Mouse (Mus musculus) hindbrain, embryonic 13.5 days (tissue): ENCODE results near the gene B3gnt8. TPM values are rescaled to one million over a fixed set of nuclear protein-coding genes. Genes with fewer than 3 reads are reported as not detected.

Source experiments
- polyA plus RNA-seq: library from polyadenylated mRNA; unstranded; fragments of >200 nt; fragmentation: Nextera tagmentation; extraction: Ambion mirVana; gene quantifications from 2 replicates; pipeline ENCODE4 v1.2.1, GENCODE M21; 2015

Gene B3gnt8
- polyA plus RNA-seq, 1 experiment from 2014 or later = 1.0 TPM

Other genes with a start within 250 kb of the B3gnt8 start
- gene Lipe, start 227.9 kb upstream of the B3gnt8 start, polyA plus RNA-seq = 9.8 and 10.6 TPM in 2 replicates
- 0.23 and 0.82 TPM in 2 replicates for gene Cxcl17, start 213.8 kb upstream of the B3gnt8 start, polyA plus RNA-seq
- 0.88 and 0.96 TPM in 2 replicates for gene Ceacam1, start 149.1 kb upstream of the B3gnt8 start, polyA plus RNA-seq
- gene Ceacam2, start 86.8 kb upstream of the B3gnt8 start, polyA plus RNA-seq = 0.12 and 0.16 TPM in 2 replicates
- gene Erich4, start 10.8 kb upstream of the B3gnt8 start, polyA plus RNA-seq = not detected in 2 replicates
- gene Dmac2, start 7.2 kb upstream of the B3gnt8 start, polyA plus RNA-seq = 35.8 and 42.6 TPM in 2 replicates
- gene Bckdha, start 32.3 kb downstream of the B3gnt8 start, polyA plus RNA-seq = 46.3 and 49.2 TPM in 2 replicates
- gene Exosc5, start 32.5 kb downstream of the B3gnt8 start, polyA plus RNA-seq = 44.7 and 47.1 TPM in 2 replicates
- 15.6 and 16.3 TPM in 2 replicates for gene Tmem91, start 48.5 kb downstream of the B3gnt8 start, polyA plus RNA-seq
- gene B9d2, start 54.1 kb downstream of the B3gnt8 start, polyA plus RNA-seq = 40.0 and 41.5 TPM in 2 replicates
- gene Tgfb1, start 60.3 kb downstream of the B3gnt8 start, polyA plus RNA-seq = 0.85 and 1.2 TPM in 2 replicates
- 33.1 and 33.8 TPM in 2 replicates for gene Ccdc97, start 92.4 kb downstream of the B3gnt8 start, polyA plus RNA-seq
- gene Hnrnpul1, start 128.1 kb downstream of the B3gnt8 start, polyA plus RNA-seq = 49.9 and 50.7 TPM in 2 replicates
- gene Axl, start 162.1 kb downstream of the B3gnt8 start, polyA plus RNA-seq = 21.9 and 22.2 TPM in 2 replicates
- gene Cyp2s1, start 190.3 kb downstream of the B3gnt8 start, polyA plus RNA-seq = 1.4 and 2.1 TPM in 2 replicates